Mouse (Mus musculus) gastrocnemius, postnatal 10 days (tissue): Measurements from ENCODE around the gene Gtf2e1. TPM values are rescaled to one million over a fixed set of nuclear protein-coding genes. Genes with fewer than 3 reads are reported as not detected.

Experiments
- DNase-seq: peaks from one replicate; pipeline ENCODE4 v3.0.0; 2021; ENCODE audit warnings: mixed read lengths
- total RNA-seq, 2 experiments: library from RNA; stranded (reverse); gene quantifications; 2 replicates each; pipeline ENCODE4 v1.2.3; 2021

Gtf2e1 gene
- total RNA-seq, 2 experiments from 2014 or later, result 8.1 to 9.4 TPM

DNA sequence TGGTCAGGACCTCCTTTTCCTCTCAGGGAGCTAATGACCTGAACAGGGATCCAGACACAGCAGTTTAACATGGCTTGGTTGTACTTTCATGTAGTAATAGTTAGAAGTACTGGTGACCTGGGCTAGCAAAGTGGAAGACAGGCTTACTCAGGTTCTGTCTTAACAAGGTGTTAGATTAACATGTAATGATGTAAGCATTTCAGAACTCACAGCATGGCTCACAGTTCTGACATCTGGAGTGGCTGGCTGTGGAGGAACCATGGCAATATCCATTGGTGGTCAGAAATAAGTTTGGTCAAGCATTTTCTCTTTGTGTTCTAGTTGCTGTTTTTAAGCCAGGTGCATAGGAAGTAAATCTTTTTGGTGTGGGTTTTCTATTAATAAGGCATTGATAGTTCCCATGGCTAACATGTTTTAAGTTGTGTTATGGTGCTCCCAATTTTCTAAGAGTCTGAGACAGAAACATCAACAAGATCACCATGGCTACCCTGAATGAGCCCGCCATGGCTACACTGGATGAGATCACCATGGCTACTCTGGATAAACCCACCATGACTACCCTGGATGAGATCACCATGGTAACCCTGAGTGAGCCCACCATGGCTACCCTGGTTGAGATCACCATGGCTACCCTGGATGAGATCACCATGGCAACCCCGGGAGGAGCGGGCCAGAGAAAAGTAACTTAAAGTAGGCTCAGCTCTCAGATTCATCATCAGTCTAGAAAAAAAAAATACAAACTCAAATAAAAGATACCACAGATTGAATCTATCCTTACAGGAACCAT lies 52.6 kb downstream of the Gtf2e1 start:
- no peak for DNase-seq

DNA sequence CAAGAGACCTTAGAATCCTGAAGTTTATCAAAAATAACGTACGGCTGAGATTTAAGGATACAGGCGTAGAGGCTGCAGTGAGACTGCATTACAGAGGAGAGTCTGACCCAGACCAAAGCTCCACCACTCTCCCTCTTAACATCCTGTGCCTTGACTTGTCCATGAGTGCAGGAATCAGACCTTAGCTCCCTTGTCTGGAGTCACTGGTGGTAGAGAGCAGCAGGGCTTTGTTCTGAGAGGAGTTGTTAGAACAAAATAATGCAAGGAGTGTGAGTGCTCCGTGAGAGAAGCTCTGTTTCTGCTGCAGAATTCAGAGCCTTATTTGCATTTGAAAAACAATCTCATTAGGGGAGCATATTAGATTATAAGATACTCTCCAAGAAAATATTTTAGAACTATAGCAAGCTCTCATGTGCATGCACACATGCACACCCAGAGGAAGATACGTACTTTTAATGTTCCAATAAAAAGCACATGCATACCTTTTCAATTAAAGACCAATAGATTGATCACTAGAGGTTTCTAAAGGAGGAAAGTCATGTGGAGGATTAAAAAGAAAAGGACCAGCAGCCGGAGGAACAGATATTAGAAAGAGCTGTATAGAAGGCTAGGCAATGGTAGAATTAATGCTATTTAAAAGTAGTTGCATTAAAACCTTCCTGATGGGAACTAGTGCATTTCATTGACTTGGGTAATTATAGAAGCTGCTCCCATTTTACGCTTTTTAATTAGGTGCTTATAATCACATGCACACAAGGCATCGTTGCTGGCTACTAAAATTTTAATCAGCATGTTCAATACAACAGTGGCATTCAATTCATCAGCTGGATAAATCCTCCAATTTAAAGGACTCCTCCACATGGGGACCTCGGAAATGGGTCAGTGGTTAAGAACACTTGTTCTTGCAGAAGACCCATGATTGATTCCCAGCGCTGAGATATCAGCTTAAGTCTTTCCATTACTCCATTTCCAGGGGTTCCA lies 61.0 kb downstream of the Gtf2e1 start:
- no peak for DNase-seq

DNA sequence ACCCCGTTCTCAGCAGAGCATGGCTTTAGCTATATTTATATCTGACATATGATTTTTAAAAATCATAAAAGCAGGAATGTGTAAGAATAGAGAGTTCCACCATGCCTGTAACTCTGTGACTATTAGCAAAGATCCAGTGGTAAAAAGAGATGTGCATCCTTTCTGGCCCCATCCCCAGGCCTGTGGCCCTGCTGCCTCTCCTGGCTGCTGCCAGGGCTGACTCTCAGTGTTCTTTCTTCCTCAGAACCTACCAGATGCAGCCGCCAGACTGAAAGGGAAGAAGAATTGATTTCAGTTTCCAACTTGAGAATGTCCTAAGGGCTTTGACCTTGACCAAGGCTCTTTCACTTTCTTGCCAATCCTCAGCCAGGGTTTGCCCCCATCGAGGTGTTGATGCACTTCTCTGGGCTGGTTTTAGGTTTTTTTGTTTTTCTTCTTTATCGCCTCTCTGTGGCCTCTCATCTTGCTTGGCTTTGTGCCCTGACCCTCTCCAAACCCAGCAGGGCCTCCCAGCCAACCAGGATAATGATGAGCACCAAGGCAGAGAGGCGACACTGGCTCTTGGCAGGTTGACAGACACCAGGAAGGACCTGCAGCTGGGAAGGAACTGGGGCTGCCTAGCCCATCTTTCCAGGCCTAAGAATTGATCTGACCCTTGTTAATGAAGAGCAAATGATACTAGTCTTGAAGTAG lies 66.8 kb downstream of the Gtf2e1 start:
- no peak for DNase-seq

DNA sequence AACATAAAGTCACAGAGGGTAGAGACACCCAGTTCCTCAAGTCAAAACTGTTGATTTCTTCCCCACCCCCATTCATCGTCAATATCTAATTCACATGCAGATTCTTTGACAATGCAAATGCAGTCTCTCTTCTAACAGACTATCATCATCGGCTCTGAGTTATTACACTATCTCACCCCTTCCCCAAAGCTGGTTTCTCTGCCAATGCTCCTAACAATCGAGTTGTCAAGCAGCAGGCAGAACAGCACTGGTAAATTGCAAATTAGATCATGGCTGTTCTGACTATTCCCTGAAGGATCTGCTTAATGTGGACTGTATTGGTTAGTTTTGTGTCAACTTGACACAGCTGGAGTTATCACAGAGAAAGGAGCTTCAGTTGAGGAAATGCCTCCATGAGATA lies 70.0 kb downstream of the Gtf2e1 start:
- DNase-seq, result no peak

DNA sequence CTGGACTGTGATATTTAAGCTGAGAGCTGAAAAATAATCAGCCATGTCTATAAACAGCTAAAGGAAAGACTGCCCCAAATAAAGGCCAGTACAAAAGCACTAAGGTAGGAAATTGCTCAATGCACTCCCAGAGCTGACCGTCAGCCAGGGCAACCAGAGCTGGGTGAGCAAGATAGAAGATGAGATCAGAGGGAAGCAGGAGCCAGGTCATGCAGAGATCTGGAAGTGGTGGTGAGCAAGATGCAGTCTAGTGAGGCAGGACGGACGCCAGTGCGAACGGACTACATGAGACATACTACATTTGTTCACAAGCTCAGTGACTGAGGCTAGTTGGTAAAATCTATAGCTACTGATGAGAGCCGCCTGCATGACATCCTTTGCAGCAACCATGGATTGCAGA lies 75.6 kb downstream of the Gtf2e1 start:
- DNase-seq, result no peak

DNA sequence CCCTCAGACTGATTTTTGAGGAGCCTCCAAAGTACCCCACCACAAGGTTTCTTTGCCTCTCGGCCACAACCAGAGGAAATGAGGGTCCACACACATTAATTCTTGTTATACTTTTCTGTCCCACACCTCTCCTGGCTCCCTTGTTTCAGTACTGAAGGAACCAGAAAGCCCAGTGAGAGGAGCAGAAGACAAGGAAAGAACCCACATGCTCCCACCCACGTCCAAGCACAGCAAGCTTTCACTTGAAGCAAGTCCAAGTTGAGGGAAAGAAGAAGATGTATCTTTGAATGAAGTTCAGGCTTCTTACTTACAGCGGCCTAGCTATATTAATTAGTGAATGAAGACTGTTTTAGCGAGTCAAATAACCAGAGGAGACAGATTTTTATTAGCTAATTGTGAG lies 76.7 kb downstream of the Gtf2e1 start:
- no peak for DNase-seq

DNA sequence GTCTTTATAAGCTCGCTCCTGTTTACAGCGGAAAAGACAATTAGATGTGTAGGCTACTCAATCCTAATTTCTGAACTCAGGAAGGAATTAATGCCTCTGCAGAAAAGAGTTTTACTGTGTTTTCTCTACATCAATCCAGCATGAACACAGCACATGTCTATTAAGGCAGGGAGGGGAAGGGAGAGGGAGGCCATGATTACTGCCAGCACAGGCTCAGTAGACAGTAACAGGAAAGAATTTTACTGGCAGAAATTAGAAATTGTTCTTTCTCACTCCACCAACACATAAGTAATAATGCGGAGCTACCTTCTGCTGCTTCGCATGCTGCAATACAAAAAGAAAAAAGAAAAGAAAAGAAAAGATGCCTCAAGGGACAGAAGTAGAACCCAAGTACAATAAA lies 78.0 kb downstream of the Gtf2e1 start:
- no peak for DNase-seq

Other genes starting within 250 kb of the Gtf2e1 start
- gene Stxbp5l, start 154.8 kb downstream of the Gtf2e1 start, total RNA-seq, result under 1 TPM; 0.33 to 0.41 TPM
- 10 to 100 TPM in 1 of 2 experiments, 1 to 10 TPM in 1; 7.4 to 10.0 TPM for gene Rabl3, start 96 bp upstream of the Gtf2e1 start, total RNA-seq
- under 1 TPM; 0.20 to 0.56 TPM for gene Hgd, start 40.4 kb upstream of the Gtf2e1 start, total RNA-seq
- 100 to 1,000 TPM; 150 to 158 TPM for gene Ndufb4, start 114.7 kb upstream of the Gtf2e1 start, total RNA-seq
- gene Fstl1, start 237.1 kb upstream of the Gtf2e1 start, total RNA-seq, result 100 to 1,000 TPM; 329 to 424 TPM